Mouse (Mus musculus) liver, postnatal 0 days (tissue): Measurements from ENCODE around the gene Ccl4. TPM values are rescaled to one million over a fixed set of nuclear protein-coding genes. Genes with fewer than 3 reads are reported as not detected.

Source experiments
- ATAC-seq: fragments of 200-750 bp; cut with Nextera tagmentation; 2 replicates; pipeline ENCODE4 v1.8.0; 2017; ENCODE audit warnings: mild to moderate bottlenecking, moderate library complexity
- DNase-seq: peaks from one replicate; pipeline ENCODE4 v3.0.0-alpha.2; 2016
- H3K27ac ChIP-seq: fragments of 300-500 bp; sonication (generic); 2 replicates; pipeline ENCODE4 v1.5.1; 2014; ENCODE audit warnings: antibody characterized with exemption, moderate library complexity, mild to moderate bottlenecking, low read depth
- H3K27me3 ChIP-seq: fragments of 300-500 bp; sonication (generic); 2 replicates; pipeline ENCODE4 v1.6.1; 2014; ENCODE audit warnings: low read length, control low read depth, mixed read lengths; ENCODE audit not compliant: insufficient read depth
- H3K36me3 ChIP-seq: fragments of 300-500 bp; sonication (generic); replicated peaks from 2 replicates; pipeline ENCODE4 v1.6.1; 2014; ENCODE audit warnings: mild to moderate bottlenecking, control low read depth, low read length, moderate library complexity, mixed read lengths; ENCODE audit not compliant: insufficient read depth
- H3K4me1 ChIP-seq: fragments of 300-500 bp; sonication (generic); 2 replicates; pipeline ENCODE4 v1.6.1; 2014; ENCODE audit warnings: antibody characterized with exemption, mild to moderate bottlenecking, control low read depth; ENCODE audit not compliant: insufficient read depth
- H3K4me2 ChIP-seq: fragments of 300-500 bp; sonication (generic); 2 replicates; pipeline ENCODE4 v1.6.1; 2014; ENCODE audit warnings: low read depth, mild to moderate bottlenecking, low read length, moderate library complexity, mixed read lengths
- H3K4me3 ChIP-seq: fragments of 300-500 bp; sonication (generic); 2 replicates; pipeline ENCODE4 v1.5.1; 2014; ENCODE audit warnings: low read depth, low read length
- H3K9ac ChIP-seq: fragments of 300-500 bp; sonication (generic); replicated peaks from 2 replicates; pipeline ENCODE4 v1.6.1; 2014; ENCODE audit warnings: mild to moderate bottlenecking, moderate library complexity
- H3K9me3 ChIP-seq: fragments of 300-500 bp; sonication (generic); 2 replicates; pipeline ENCODE4 v1.6.1; 2016; ENCODE audit warnings: mild to moderate bottlenecking, control low read depth, low read length, mixed read lengths
- CTCF ChIP-seq: sonication (generic); IDR thresholded peaks from 2 replicates; pipeline ENCODE4 v1.5.1; 2016; ENCODE audit warnings: antibody characterized with exemption, low read depth
- EP300 ChIP-seq: IDR thresholded peaks from 2 replicates; pipeline ENCODE4 v1.6.1; 2016; ENCODE audit warnings: antibody characterized with exemption, low read depth, mild to moderate bottlenecking
- WGBS: fragments of 180-500 bp; shearing (Covaris S2); extraction: QIAGEN DNeasy Blood & Tissue Kit; methylation state at CpG from one replicate; pipeline ENCODE4 v1.1.7; 2014; ENCODE audit not compliant: insufficient replicate concordance; 5-methylcytosine and 5-hydroxymethylcytosine counted together
- polyA plus RNA-seq: library from polyadenylated mRNA; unstranded; fragments of >200 nt; fragmentation: Nextera tagmentation; extraction: Ambion mirVana; gene quantifications from 2 replicates; pipeline ENCODE4 v1.2.1, GENCODE M21; 2015

Ccl4 gene
- polyA plus RNA-seq, 1 experiment from 2014 or later = 1.6 TPM

- Histone ChIP-seq H3K4me1 (no peaks in the 10 kb centered on the region), H3K36me3 (no peaks in the 10 kb centered on the region), H3K9me3 (no peaks in the 10 kb centered on the region), H3K9ac (no peak overlapping the region), H3K27me3 (no peaks in the 10 kb centered on the region), H3K27ac (no peak overlapping the region), H3K4me2 (no peak overlapping the region), H3K4me3 (no peak overlapping the region)
- TF ChIP-seq CTCF = no peak
- peak; percentile 45; the same call in 1 of the 2 replicates for TF ChIP-seq EP300
- DNase-seq = no peak
- peak; percentile 33; the same call in 1 of the 2 replicates for ATAC-seq
- 52% methylated on average over 2 of the region's 2 CpGs for WGBS
Measured at GRCm38 (mm10) chr11:83631065-83631464, 31.3 kb upstream of the Ccl4 start.

- Histone ChIP-seq H3K36me3 (no peaks in the 10 kb centered on the region), H3K4me1 (no peaks in the 10 kb centered on the region), H3K9ac (no peak overlapping the region), H3K4me2 (no peak overlapping the region), H3K4me3 (no peak overlapping the region), H3K27ac (no peak overlapping the region), H3K9me3 (no peaks in the 10 kb centered on the region), H3K27me3 (no peaks in the 10 kb centered on the region)
- WGBS = 38% methylated on average over 4 of the region's 4 CpGs
- TF ChIP-seq CTCF = peak; percentile 71
- no peak for TF ChIP-seq EP300
- ATAC-seq (peak; percentile 43; the same call in 1 of the 2 replicates), DNase-seq (peak; percentile 31)
Measured at GRCm38 (mm10) chr11:83632744-83633143, 29.6 kb upstream of the Ccl4 start.

- DNase-seq (no peak), ATAC-seq (no peak)
- no peak for TF ChIP-seq EP300
- TF ChIP-seq CTCF = no peak
- Histone ChIP-seq H3K9me3 (no peaks in the 10 kb centered on the region), H3K27me3 (no peaks in the 10 kb centered on the region), H3K4me1 (peaks cover 3% of the 10 kb centered on the region; the same call in 1 of the 2 replicates), H3K4me2 (no peak overlapping the region), H3K9ac (no peak overlapping the region), H3K36me3 (no peaks in the 10 kb centered on the region), H3K4me3 (no peak overlapping the region), H3K27ac (no peak overlapping the region)
- WGBS = 64% methylated on average over 4 of the region's 4 CpGs
Measured at GRCm38 (mm10) chr11:83634425-83634824, 28.0 kb upstream of the Ccl4 start.

- peaks cover 3% of the 10 kb centered on the region; the same call in 1 of the 2 replicates for H3K4me1 ChIP-seq
- 84% methylated on average over 2 of the region's 2 CpGs for WGBS
- peak; percentile 33 for TF ChIP-seq CTCF
- no peak for TF ChIP-seq EP300
- no peak overlapping the region for H3K27ac ChIP-seq
- no peaks in the 10 kb centered on the region for H3K27me3 ChIP-seq
- no peak overlapping the region for H3K4me2 ChIP-seq
- no peak overlapping the region for H3K4me3 ChIP-seq
- no peaks in the 10 kb centered on the region for H3K36me3 ChIP-seq
- no peaks in the 10 kb centered on the region for H3K9me3 ChIP-seq
- DNase-seq (no peak), ATAC-seq (no peak)
- no peak overlapping the region for H3K9ac ChIP-seq
Measured at GRCm38 (mm10) chr11:83634898-83635297, 27.5 kb upstream of the Ccl4 start.

- H3K4me1 ChIP-seq = peaks cover 3% of the 10 kb centered on the region; the same call in 1 of the 2 replicates
- WGBS = 55% methylated on average over 1 of the region's 1 CpGs
Measured at GRCm38 (mm10) chr11:83636742-83637235, 25.6 kb upstream of the Ccl4 start.

GRCm38 (mm10) chr11:83638934-83639333, 23.4 kb upstream of the Ccl4 start:
- WGBS = 48% methylated on average over 2 of the region's 2 CpGs
- Histone ChIP-seq H3K36me3 (no peaks in the 10 kb centered on the region), H3K4me1 (peaks cover 3% of the 10 kb centered on the region; the same call in 1 of the 2 replicates), H3K4me3 (no peak overlapping the region), H3K9ac (no peak overlapping the region), H3K4me2 (no peak overlapping the region), H3K27ac (peak overlapping the region; percentile 70), H3K9me3 (no peaks in the 10 kb centered on the region), H3K27me3 (no peaks in the 10 kb centered on the region)
- DNase-seq (no peak), ATAC-seq (no peak)
- no peak for TF ChIP-seq CTCF

More at GRCm38 (mm10) chr11:83636742-83637235, 25.6 kb upstream of the Ccl4 start:
- H3K27me3 ChIP-seq = no peaks in the 10 kb centered on the region
- no peak for TF ChIP-seq EP300
- TF ChIP-seq CTCF = no peak
- H3K9me3 ChIP-seq = no peaks in the 10 kb centered on the region
- H3K36me3 ChIP-seq = no peaks in the 10 kb centered on the region
- H3K27ac ChIP-seq = no peak overlapping the region
- H3K9ac ChIP-seq = no peak overlapping the region
- H3K4me2 ChIP-seq = no peak overlapping the region
- DNase-seq (no peak), ATAC-seq (no peak)
- no peak overlapping the region for H3K4me3 ChIP-seq

GRCm38 (mm10) chr11:83639533-83639932, 22.9 kb upstream of the Ccl4 start:
- ATAC-seq (peak; percentile 51; the same call in 1 of the 2 replicates), DNase-seq (peak; percentile 23)
- Histone ChIP-seq H3K4me3 (no peak overlapping the region), H3K9ac (no peak overlapping the region), H3K4me1 (peaks cover 3% of the 10 kb centered on the region; the same call in 1 of the 2 replicates), H3K4me2 (no peak overlapping the region), H3K27me3 (no peaks in the 10 kb centered on the region), H3K36me3 (no peaks in the 10 kb centered on the region), H3K9me3 (no peaks in the 10 kb centered on the region), H3K27ac (peak overlapping the region; percentile 70)
- WGBS = 35% methylated on average over 3 of the region's 3 CpGs
- TF ChIP-seq CTCF (peak; percentile 64), EP300 (no peak)
